ENCODE assay signal across 8 mouse cellular contexts in the genomic region with DNA sequence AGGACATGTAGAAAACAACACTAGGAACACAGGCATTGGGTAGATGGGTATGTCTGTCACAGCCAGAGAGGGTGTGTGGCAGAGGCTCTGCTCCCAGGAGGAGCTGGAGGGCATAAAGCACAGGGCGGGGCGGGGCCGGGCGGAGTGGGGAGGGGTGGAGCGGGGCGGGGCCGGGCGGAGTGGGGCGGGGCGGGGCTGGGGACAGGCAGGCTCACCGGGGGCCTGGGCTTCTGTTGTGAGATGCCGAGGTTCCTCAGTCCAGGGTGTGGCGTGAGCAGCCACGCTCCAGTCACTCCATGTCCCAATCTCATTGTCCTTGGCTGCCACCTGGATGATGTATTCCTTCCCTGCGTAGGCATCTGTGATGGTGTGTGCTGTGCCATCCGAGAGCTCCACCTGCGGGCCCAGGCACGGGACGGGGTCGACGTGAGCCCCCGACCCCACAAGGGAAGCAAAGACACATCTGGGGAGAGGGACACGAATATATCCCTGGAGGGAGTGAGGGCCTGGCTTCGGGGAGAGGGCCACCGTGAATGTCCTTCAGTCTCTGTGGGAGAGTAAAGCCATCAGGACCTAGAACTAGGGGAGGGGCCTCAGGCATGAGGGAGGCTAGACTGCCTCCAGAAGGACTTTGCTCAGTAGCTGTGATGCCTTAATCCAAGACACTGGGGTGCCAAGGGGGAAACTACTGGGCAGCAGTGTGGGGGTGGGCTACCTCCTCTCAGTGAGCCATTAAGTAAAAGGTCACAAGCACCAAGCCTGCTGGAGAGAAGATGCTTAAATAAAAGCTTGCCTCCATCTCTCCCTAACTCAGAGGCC. TPM values are rescaled to one million over a fixed set of nuclear protein-coding genes. Genes with fewer than 3 reads are reported as not detected.
DNase-seq lines count a peak whose midpoint lies in the region; ATAC-seq lines count a peak whose summit lies in the region.

No protein-coding gene starts in this region.

- no peaks in the 10 kb centered on the region for H3K9me3 ChIP-seq in forebrain, embryonic 10.5 days
- H3K9me3 ChIP-seq in forebrain, embryonic 15.5 days = no peaks in the 10 kb centered on the region
- no peaks in the 10 kb centered on the region for H3K9me3 ChIP-seq in limb, embryonic 11.5 days (ENCODE audit: control insufficient read depth, low read length)

- no peak for ATAC-seq in forebrain, embryonic 15.5 days (replicated peaks)
- no peak for ATAC-seq in limb, embryonic 11.5 days (ENCODE audit: insufficient number of reproducible peaks, low FRiP score, low TSS enrichment, low read depth)
- ATAC-seq in megakaryocyte-erythroid progenitor cell, adult 5-6 weeks (replicated peaks; ENCODE audit: low FRiP score, low TSS enrichment, poor library complexity, severe bottlenecking) = no peak

- no peak overlapping the region for H3K4me2 ChIP-seq in forebrain, embryonic 15.5 days (replicated peaks)
- peak overlapping the region; percentile 40 for H3K4me2 ChIP-seq in limb, embryonic 11.5 days (ENCODE audit: low read depth, severe bottlenecking)

- no peak for DNase-seq in forebrain, embryonic 10.5 days (ENCODE audit: extremely low spot score, low spot score)
- DNase-seq in thymus, postnatal 4 days = peak; percentile 35
- no peak for DNase-seq in thymus, postnatal 25 days
- no peak for DNase-seq in limb, embryonic 11.5 days (ENCODE audit: low spot score)
- no peak for DNase-seq in gastrocnemius, postnatal 10 days
- no peak for DNase-seq in lung, postnatal 14 days

- H3K4me3 ChIP-seq in forebrain, embryonic 10.5 days = peak overlapping the region; percentile 2; the same call in 1 of the 2 replicates
- H3K4me3 ChIP-seq in forebrain, embryonic 15.5 days = no peak overlapping the region
- no peak overlapping the region for H3K4me3 ChIP-seq in limb, embryonic 11.5 days (ENCODE audit: low read depth, low read length)

- H3K4me1 ChIP-seq in forebrain, embryonic 10.5 days = peaks cover 91% of the 10 kb centered on the region
- peaks cover 34% of the 10 kb centered on the region for H3K4me1 ChIP-seq in forebrain, embryonic 15.5 days
- peaks cover 70% of the 10 kb centered on the region for H3K4me1 ChIP-seq in limb, embryonic 11.5 days (ENCODE audit: control insufficient read depth, insufficient read depth, low read length)

- peak overlapping the region; percentile 37 for H3K27ac ChIP-seq in forebrain, embryonic 10.5 days
- no peak overlapping the region for H3K27ac ChIP-seq in forebrain, embryonic 15.5 days (replicated peaks)
- peak overlapping the region; percentile 77 for H3K27ac ChIP-seq in limb, embryonic 11.5 days (replicated peaks; ENCODE audit: low read depth, low read length)

- peaks cover 80% of the 10 kb centered on the region for H3K36me3 ChIP-seq in forebrain, embryonic 10.5 days (replicated peaks)
- H3K36me3 ChIP-seq in forebrain, embryonic 15.5 days = peaks cover 10% of the 10 kb centered on the region
- no peaks in the 10 kb centered on the region for H3K36me3 ChIP-seq in limb, embryonic 11.5 days (ENCODE audit: control insufficient read depth, insufficient read depth, low read length)

- WGBS in forebrain, embryonic 10.5 days = 11% methylated on average over 25 of the region's 25 CpGs
- 20% methylated on average over 23 of the region's 25 CpGs for WGBS in forebrain, embryonic 15.5 days
- WGBS in limb, embryonic 11.5 days = 5% methylated on average over 24 of the region's 25 CpGs

- H3K9ac ChIP-seq in forebrain, embryonic 15.5 days (replicated peaks) = no peak overlapping the region
- no peak overlapping the region for H3K9ac ChIP-seq in limb, embryonic 11.5 days (ENCODE audit: low read length)

- H3K27me3 ChIP-seq in forebrain, embryonic 10.5 days (ENCODE audit: poor library complexity, severe bottlenecking) = peaks cover 58% of the 10 kb centered on the region
- no peaks in the 10 kb centered on the region for H3K27me3 ChIP-seq in forebrain, embryonic 15.5 days
- H3K27me3 ChIP-seq in limb, embryonic 11.5 days (ENCODE audit: control insufficient read depth, insufficient read depth, low read length) = peaks cover 25% of the 10 kb centered on the region

RNA-seq across cellular contexts. Expression of gene Enho, which starts 18.7 kb away (rescaled TPM):
- 19.7 and 21.3 TPM in 2 replicates for polyA plus RNA-seq in forebrain, embryonic 10.5 days (2016; fragmentation: Nextera tagmentation; extraction: Ambion mirVana)
- polyA plus RNA-seq in forebrain, embryonic 15.5 days (2015; fragmentation: Nextera tagmentation; extraction: Ambion mirVana) = 58.3 and 66.4 TPM in 2 replicates
- 20.8 and 22.5 TPM in 2 replicates for polyA plus RNA-seq in limb, embryonic 11.5 days (2014; fragmentation: Nextera tagmentation; extraction: Ambion mirVana)
- 10 to 100 TPM; 12.9 to 14.5 TPM for total RNA-seq in gastrocnemius, postnatal 10 days (2021)
- not detected in 2 replicates for total RNA-seq in megakaryocyte-erythroid progenitor cell, adult 5-6 weeks (2014; fragmentation: Nextera tagmentation)
- not detected in 2 replicates for total RNA-seq in megakaryocyte-erythroid progenitor cell, adult 5-6 weeks (2017)

RNA-seq across cellular contexts. Expression of gene Cntfr, which starts 38.1 kb away (rescaled TPM):
- polyA plus RNA-seq in forebrain, embryonic 10.5 days (2016; fragmentation: Nextera tagmentation; extraction: Ambion mirVana) = 19.4 and 21.9 TPM in 2 replicates
- 15.8 and 16.6 TPM in 2 replicates for polyA plus RNA-seq in forebrain, embryonic 15.5 days (2015; fragmentation: Nextera tagmentation; extraction: Ambion mirVana)
- polyA plus RNA-seq in limb, embryonic 11.5 days (2014; fragmentation: Nextera tagmentation; extraction: Ambion mirVana) = 5.6 and 9.2 TPM in 2 replicates
- total RNA-seq in gastrocnemius, postnatal 10 days (2021) = 10 to 100 TPM; 20.1 to 28.2 TPM
- not detected in 2 replicates for total RNA-seq in megakaryocyte-erythroid progenitor cell, adult 5-6 weeks (2014; fragmentation: Nextera tagmentation)
- not detected in 2 replicates for total RNA-seq in megakaryocyte-erythroid progenitor cell, adult 5-6 weeks (2017)

RNA-seq across cellular contexts. Expression of gene Il11ra1, which starts 41.0 kb away (rescaled TPM):
- 82.0 and 90.0 TPM in 2 replicates for polyA plus RNA-seq in forebrain, embryonic 10.5 days (2016; fragmentation: Nextera tagmentation; extraction: Ambion mirVana)
- polyA plus RNA-seq in forebrain, embryonic 15.5 days (2015; fragmentation: Nextera tagmentation; extraction: Ambion mirVana) = 23.8 and 26.4 TPM in 2 replicates
- 202 and 214 TPM in 2 replicates for polyA plus RNA-seq in limb, embryonic 11.5 days (2014; fragmentation: Nextera tagmentation; extraction: Ambion mirVana)
- total RNA-seq in gastrocnemius, postnatal 10 days (2021) = 10 to 100 TPM; 74.3 to 75.3 TPM
- total RNA-seq in megakaryocyte-erythroid progenitor cell, adult 5-6 weeks (2014; fragmentation: Nextera tagmentation) = 21.5 and 39.9 TPM in 2 replicates
- 36.0 and 45.3 TPM in 2 replicates for total RNA-seq in megakaryocyte-erythroid progenitor cell, adult 5-6 weeks (2017)

RNA-seq across cellular contexts. Expression of gene Rpp25l, which starts 54.6 kb away (rescaled TPM):
- polyA plus RNA-seq in forebrain, embryonic 10.5 days (2016; fragmentation: Nextera tagmentation; extraction: Ambion mirVana) = 97.3 and 98.1 TPM in 2 replicates
- polyA plus RNA-seq in forebrain, embryonic 15.5 days (2015; fragmentation: Nextera tagmentation; extraction: Ambion mirVana) = 58.0 and 70.0 TPM in 2 replicates
- 94.2 and 99.3 TPM in 2 replicates for polyA plus RNA-seq in limb, embryonic 11.5 days (2014; fragmentation: Nextera tagmentation; extraction: Ambion mirVana)
- total RNA-seq in gastrocnemius, postnatal 10 days (2021) = 10 to 100 TPM; 31.5 to 41.4 TPM
- 37.5 and 44.7 TPM in 2 replicates for total RNA-seq in megakaryocyte-erythroid progenitor cell, adult 5-6 weeks (2014; fragmentation: Nextera tagmentation)
- 33.5 and 38.9 TPM in 2 replicates for total RNA-seq in megakaryocyte-erythroid progenitor cell, adult 5-6 weeks (2017)
